Mouse (Mus musculus): ENCODE data around the gene Tmem40. TPM values are rescaled to one million over a fixed set of nuclear protein-coding genes. Genes with fewer than 3 reads are reported as not detected.

Tmem40 gene
- polyA plus RNA-seq, 1 experiment from 2014 or later = 1.8 TPM

DNA sequence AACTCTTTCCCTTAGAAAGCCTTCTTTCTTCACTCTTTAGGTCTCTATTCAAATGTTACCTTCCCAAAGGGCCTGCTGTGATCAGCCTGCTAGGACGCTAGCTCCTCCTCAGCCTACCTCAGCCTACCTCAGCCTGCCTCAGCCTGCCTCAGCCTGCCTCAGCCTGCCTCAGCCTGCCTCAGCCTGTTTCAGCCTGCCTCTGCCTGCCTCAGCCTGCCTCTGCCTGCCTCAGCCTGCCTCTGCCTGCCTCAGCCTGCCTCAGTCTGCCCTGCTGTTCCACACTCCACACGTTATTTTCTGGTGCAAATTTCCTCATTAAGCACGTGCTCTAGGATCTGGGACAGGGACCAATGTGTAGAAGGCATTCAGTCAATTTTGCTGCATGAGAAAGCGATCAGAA lies 2.1 kb downstream of the Tmem40 start:
- DNase-seq (ENCODE audit: low spot score) = no peak
- WGBS = 96% methylated on average over 4 of the region's 4 CpGs

DNA sequence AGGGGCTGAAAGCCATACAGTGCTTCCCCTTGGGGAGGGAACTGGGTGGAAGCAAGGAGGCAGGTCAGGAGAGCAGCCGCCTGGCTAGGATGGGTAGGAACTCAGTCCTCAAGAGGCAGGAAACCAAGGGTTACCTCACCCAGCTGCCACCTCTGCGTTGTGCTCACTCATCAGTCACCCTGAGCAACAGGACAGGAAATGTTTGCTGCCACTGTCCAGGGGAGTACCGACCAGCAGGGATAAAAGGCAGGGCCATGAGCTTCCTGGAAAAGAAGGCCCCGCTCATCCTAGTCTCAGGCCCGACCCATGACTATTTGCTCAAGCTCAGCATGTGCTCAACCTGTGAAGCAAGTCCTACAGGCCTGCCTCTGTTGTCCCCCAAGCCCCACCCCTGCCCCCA lies 2.7 kb downstream of the Tmem40 start:
- no peak for DNase-seq (ENCODE audit: low spot score)
- peaks cover 52% of the 10 kb centered on the region for H3K4me1 ChIP-seq
- peak overlapping the region; percentile 65 for H3K27ac ChIP-seq
- no peaks in the 10 kb centered on the region for H3K36me3 ChIP-seq
- no peak overlapping the region for H3K4me3 ChIP-seq
- WGBS = 56% methylated on average over 5 of the region's 5 CpGs
- no peaks in the 10 kb centered on the region for H3K9me3 ChIP-seq (replicated peaks)
- H3K27me3 ChIP-seq (ENCODE audit: low read depth, poor library complexity, severe bottlenecking) = no peaks in the 10 kb centered on the region

More for the DNA sequence above, 2.1 kb downstream of the Tmem40 start:
- H3K9me3 ChIP-seq (replicated peaks) = no peaks in the 10 kb centered on the region
- peak overlapping the region; percentile 31; the same call in 1 of the 2 replicates for H3K27ac ChIP-seq
- no peak overlapping the region for H3K4me3 ChIP-seq
- no peaks in the 10 kb centered on the region for H3K27me3 ChIP-seq (ENCODE audit: low read depth, poor library complexity, severe bottlenecking)
- H3K36me3 ChIP-seq = no peaks in the 10 kb centered on the region
- peaks cover 58% of the 10 kb centered on the region for H3K4me1 ChIP-seq

- 58% methylated on average over 9 of the region's 9 CpGs for WGBS
- Histone ChIP-seq H3K36me3 (no peaks in the 10 kb centered on the region), H3K4me3 (no peak overlapping the region), H3K27ac (peak overlapping the region; percentile 65), H3K4me1 (peaks cover 47% of the 10 kb centered on the region), H3K27me3 (ENCODE audit: low read depth, poor library complexity, severe bottlenecking) (no peaks in the 10 kb centered on the region), H3K9me3 (replicated peaks) (no peaks in the 10 kb centered on the region)
- DNase-seq (ENCODE audit: low spot score) = no peak
These were observed 3.2 kb downstream of the Tmem40 start for GRCm38 (mm10) chr6:115758981-115759435.

DNA sequence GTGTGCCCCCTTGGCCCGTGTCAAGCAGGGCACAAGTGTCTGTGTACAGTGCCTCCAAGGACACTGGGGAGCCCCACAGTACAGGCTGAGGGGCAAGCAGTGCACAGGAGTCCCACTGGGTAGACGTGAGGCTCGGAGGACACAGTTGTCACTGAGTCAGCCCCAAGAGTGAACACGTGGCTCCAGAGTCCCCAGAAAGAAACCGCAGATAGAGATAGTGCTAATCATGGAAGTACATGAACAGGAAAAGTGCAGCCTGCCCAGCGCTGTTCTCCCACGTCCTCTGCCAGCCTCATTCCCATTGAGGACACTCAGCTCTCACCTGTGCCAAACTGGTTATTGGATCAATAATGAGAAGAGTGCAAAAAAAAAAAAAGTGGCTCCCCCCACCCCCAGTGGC lies 6.7 kb downstream of the Tmem40 start:
- WGBS = 84% methylated on average over 7 of the region's 7 CpGs
- DNase-seq (ENCODE audit: low spot score) = no peak

DNA sequence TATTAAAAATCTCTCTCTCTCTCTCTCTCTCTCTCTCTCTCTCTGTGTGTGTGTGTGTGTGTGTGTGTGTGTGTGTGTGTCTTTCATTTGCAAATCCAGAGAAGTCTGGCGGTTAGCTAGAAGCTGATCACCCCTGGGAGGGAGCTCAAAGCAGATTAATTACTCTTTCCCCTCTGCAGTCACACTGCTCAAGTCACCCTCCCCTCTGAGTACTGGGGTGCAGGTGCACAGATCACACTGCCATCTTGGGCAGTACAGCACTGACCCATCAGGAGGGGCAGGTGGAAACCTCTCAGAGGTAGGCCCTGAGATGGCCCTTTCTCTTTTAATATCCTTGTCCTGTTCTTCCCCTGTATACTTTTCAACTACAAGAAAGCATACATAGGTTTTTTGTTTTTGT lies 15.9 kb downstream of the Tmem40 start:
- Histone ChIP-seq H3K27me3 (ENCODE audit: low read depth, poor library complexity, severe bottlenecking) (no peaks in the 10 kb centered on the region), H3K9me3 (replicated peaks) (no peaks in the 10 kb centered on the region), H3K4me3 (no peak overlapping the region), H3K36me3 (no peaks in the 10 kb centered on the region), H3K4me1 (peaks cover 6% of the 10 kb centered on the region), H3K27ac (no peak overlapping the region)
- DNase-seq (ENCODE audit: low spot score) = no peak
- WGBS = 57% methylated on average over 1 of the region's 1 CpGs

More for the DNA sequence above, 6.7 kb downstream of the Tmem40 start:
- no peaks in the 10 kb centered on the region for H3K36me3 ChIP-seq
- H3K4me3 ChIP-seq = no peak overlapping the region
- H3K27ac ChIP-seq = no peak overlapping the region
- peaks cover 13% of the 10 kb centered on the region for H3K4me1 ChIP-seq
- H3K27me3 ChIP-seq (ENCODE audit: low read depth, poor library complexity, severe bottlenecking) = no peaks in the 10 kb centered on the region
- no peaks in the 10 kb centered on the region for H3K9me3 ChIP-seq (replicated peaks)

- Histone ChIP-seq H3K9me3 (replicated peaks) (no peaks in the 10 kb centered on the region), H3K36me3 (no peaks in the 10 kb centered on the region), H3K4me3 (no peak overlapping the region), H3K4me1 (peaks cover 6% of the 10 kb centered on the region), H3K27me3 (ENCODE audit: low read depth, poor library complexity, severe bottlenecking) (no peaks in the 10 kb centered on the region), H3K27ac (no peak overlapping the region)
- 4% methylated on average over 1 of the region's 1 CpGs for WGBS
- no peak for DNase-seq (ENCODE audit: low spot score)
These were observed 18.6 kb downstream of the Tmem40 start for GRCm38 (mm10) chr6:115743569-115743968.

- Histone ChIP-seq H3K4me3 (no peak overlapping the region), H3K27ac (no peak overlapping the region), H3K36me3 (no peaks in the 10 kb centered on the region), H3K4me1 (peaks cover 3% of the 10 kb centered on the region; the same call in 1 of the 2 replicates), H3K9me3 (replicated peaks) (no peaks in the 10 kb centered on the region), H3K27me3 (ENCODE audit: low read depth, poor library complexity, severe bottlenecking) (no peaks in the 10 kb centered on the region)
- no peak for DNase-seq (ENCODE audit: low spot score)
- WGBS = 88% methylated on average over 5 of the region's 5 CpGs
These were observed 23.2 kb downstream of the Tmem40 start for GRCm38 (mm10) chr6:115739056-115739455.

DNA sequence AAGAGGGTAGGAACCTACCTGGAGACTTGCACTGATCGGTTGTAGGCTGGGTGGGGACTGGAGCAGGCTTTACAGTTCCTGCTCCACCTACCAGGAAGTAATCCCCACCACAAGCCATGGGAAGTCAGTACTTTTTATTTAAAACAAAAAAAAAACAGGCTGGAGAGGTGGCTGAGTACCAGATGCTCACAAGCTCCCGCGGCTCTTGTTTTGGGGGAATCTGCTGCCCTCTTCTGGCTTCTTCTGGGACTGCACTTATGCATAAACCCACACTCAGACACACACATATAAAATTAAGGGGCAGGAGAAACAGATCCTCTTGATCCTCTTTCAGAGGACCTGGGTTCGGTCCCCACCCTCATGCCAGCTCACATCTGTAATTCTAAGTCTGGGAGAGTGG lies 27.3 kb downstream of the Tmem40 start:
- no peak overlapping the region for H3K4me3 ChIP-seq
- no peaks in the 10 kb centered on the region for H3K27me3 ChIP-seq (ENCODE audit: low read depth, poor library complexity, severe bottlenecking)
- H3K36me3 ChIP-seq = no peaks in the 10 kb centered on the region
- WGBS = 81% methylated on average over 4 of the region's 4 CpGs
- no peak overlapping the region for H3K27ac ChIP-seq
- no peaks in the 10 kb centered on the region for H3K9me3 ChIP-seq (replicated peaks)
- DNase-seq (ENCODE audit: low spot score) = peak; percentile 53
- H3K4me1 ChIP-seq = 0 out of 2 replicates have a peak, but pooled peaks cover 3% of the 10 kb centered on the region

- H3K4me3 ChIP-seq = no peak overlapping the region
- H3K27me3 ChIP-seq (ENCODE audit: low read depth, poor library complexity, severe bottlenecking) = no peaks in the 10 kb centered on the region
- H3K27ac ChIP-seq = no peak overlapping the region
- no peaks in the 10 kb centered on the region for H3K36me3 ChIP-seq
- WGBS = 89% methylated on average over 22 of the region's 22 CpGs
- H3K4me1 ChIP-seq = 0 out of 2 replicates have a peak, but pooled peaks cover 10% of the 10 kb centered on the region
- no peaks in the 10 kb centered on the region for H3K9me3 ChIP-seq (replicated peaks)
- no peak for DNase-seq (ENCODE audit: low spot score)
These were observed 29.8 kb downstream of the Tmem40 start for GRCm38 (mm10) chr6:115732341-115732928.

GRCm38 (mm10) chr6:115730560-115731342 lies 31.5 kb downstream of the Tmem40 start:
- H3K27ac ChIP-seq = no peak overlapping the region
- 0 out of 2 replicates have a peak, but pooled peaks cover 10% of the 10 kb centered on the region for H3K4me1 ChIP-seq
- H3K4me3 ChIP-seq = no peak overlapping the region
- H3K36me3 ChIP-seq = no peaks in the 10 kb centered on the region
- DNase-seq (ENCODE audit: low spot score) = no peak
- H3K27me3 ChIP-seq (ENCODE audit: low read depth, poor library complexity, severe bottlenecking) = no peaks in the 10 kb centered on the region
- no peaks in the 10 kb centered on the region for H3K9me3 ChIP-seq (replicated peaks)
- 76% methylated on average over 20 of the region's 20 CpGs for WGBS

DNA sequence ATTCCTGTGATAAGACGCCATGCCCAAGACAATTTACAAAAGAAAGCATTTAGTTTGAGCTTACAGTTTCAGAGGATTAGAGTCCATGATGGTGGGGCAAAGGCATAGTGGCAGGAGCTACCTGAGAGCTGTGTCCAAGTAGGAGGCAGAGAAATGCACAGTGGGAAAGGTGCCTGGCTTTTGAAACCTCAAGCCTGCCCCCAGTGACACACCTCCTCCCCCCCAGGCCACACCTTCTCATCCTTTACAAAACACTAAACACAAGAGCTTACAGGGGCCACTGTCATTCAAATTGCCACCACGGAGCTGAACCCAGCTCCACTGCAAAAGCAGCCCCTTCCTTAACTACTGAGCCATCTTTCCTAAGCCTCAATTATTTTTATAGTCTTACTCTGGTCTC lies 34.6 kb downstream of the Tmem40 start:
- H3K4me1 ChIP-seq = 0 out of 2 replicates have a peak, but pooled peaks cover 10% of the 10 kb centered on the region
- WGBS = 62% methylated on average over 2 of the region's 2 CpGs
- H3K27ac ChIP-seq = no peak overlapping the region

GRCm38 (mm10) chr6:115727108-115727507 lies 35.1 kb downstream of the Tmem40 start:
- H3K36me3 ChIP-seq = no peaks in the 10 kb centered on the region
- no peaks in the 10 kb centered on the region for H3K27me3 ChIP-seq (ENCODE audit: low read depth, poor library complexity, severe bottlenecking)
- peak; percentile 64 for DNase-seq (ENCODE audit: low spot score)
- 87% methylated on average over 1 of the region's 1 CpGs for WGBS
- no peak overlapping the region for H3K27ac ChIP-seq
- H3K4me3 ChIP-seq = no peak overlapping the region
- H3K9me3 ChIP-seq (replicated peaks) = no peaks in the 10 kb centered on the region
- 0 out of 2 replicates have a peak, but pooled peaks cover 10% of the 10 kb centered on the region for H3K4me1 ChIP-seq

More for the DNA sequence above, 34.6 kb downstream of the Tmem40 start:
- DNase-seq (ENCODE audit: low spot score) = no peak
- Histone ChIP-seq H3K4me3 (no peak overlapping the region), H3K9me3 (replicated peaks) (no peaks in the 10 kb centered on the region), H3K36me3 (no peaks in the 10 kb centered on the region), H3K27me3 (ENCODE audit: low read depth, poor library complexity, severe bottlenecking) (no peaks in the 10 kb centered on the region)

DNA sequence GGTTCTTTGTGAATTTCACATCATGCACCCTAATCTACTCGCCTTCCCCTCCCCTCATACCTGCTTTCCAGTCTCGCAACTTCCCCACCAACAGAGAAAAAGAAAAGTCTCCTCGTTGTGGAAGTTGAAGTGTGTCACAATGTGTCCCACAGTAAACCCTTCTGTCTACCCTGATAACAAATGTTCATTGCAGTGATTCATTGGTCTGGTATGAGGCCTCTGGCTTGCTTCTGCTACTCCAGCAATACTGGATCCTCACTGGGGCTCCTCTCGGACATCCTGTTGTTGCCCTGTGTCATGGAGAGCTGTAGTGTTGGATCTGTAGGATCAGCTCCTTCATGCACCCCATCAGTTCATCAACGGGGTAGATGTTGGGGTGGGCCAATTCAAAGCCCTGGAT lies 40.0 kb downstream of the Tmem40 start:
- Histone ChIP-seq H3K27me3 (ENCODE audit: low read depth, poor library complexity, severe bottlenecking) (no peaks in the 10 kb centered on the region), H3K36me3 (no peaks in the 10 kb centered on the region), H3K27ac (no peak overlapping the region), H3K4me3 (no peak overlapping the region), H3K9me3 (replicated peaks) (no peaks in the 10 kb centered on the region), H3K4me1 (peaks cover 14% of the 10 kb centered on the region)
- 85% methylated on average over 5 of the region's 5 CpGs for WGBS
- DNase-seq (ENCODE audit: low spot score) = no peak

Measured in limb, embryonic 10.5 days (tissue).